Mouse (Mus musculus): ENCODE results near the gene Tmem136. TPM values are rescaled to one million over a fixed set of nuclear protein-coding genes. Genes with fewer than 3 reads are reported as not detected.

The Tmem136 gene
- polyA plus RNA-seq, 1 experiment from 2014 or later = 7.8 TPM

DNA sequence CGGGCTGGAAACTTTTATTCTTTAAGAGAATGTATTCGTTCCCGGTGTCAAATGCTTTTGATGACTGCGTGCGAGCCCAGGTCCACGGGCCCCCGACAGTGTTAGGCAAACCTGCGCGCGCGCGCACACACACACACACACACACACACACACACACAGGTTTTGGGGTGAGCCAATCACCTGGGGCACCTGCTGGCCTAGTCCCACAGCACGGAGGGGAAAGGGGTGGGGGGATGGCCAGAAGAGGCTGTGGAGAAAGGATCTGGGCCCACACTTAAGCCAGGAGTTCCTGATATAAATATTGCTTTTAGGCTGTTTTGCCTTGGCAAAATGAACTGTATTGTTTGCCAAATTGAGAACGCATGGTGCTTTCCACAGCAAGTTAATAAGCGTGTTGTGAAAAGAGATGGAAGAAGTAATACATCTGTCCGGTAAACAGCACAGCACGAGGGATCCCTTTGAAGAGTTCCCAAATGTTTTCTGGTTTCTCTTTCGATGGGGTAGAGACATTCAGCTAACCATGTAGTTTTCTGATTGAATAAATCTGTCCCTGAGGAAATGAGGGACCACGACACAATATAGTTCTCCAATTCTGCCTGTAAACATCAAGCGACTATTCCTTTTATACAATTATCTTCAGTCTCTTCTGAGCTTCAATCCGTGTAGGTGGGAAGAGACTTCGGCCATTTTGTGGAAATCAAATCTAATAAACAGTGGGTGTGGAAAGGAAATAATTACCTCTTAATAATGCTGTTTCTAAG, 9.8 kb downstream of the Tmem136 start:
- H3K27me3 ChIP-seq (replicated peaks; ENCODE audit: control insufficient read depth, insufficient read depth, low read length) = no peaks in the 10 kb centered on the region
- no peaks in the 10 kb centered on the region for H3K9me3 ChIP-seq (ENCODE audit: control insufficient read depth, low read length)
- WGBS = 11% methylated on average over 22 of the region's 22 CpGs

DNA sequence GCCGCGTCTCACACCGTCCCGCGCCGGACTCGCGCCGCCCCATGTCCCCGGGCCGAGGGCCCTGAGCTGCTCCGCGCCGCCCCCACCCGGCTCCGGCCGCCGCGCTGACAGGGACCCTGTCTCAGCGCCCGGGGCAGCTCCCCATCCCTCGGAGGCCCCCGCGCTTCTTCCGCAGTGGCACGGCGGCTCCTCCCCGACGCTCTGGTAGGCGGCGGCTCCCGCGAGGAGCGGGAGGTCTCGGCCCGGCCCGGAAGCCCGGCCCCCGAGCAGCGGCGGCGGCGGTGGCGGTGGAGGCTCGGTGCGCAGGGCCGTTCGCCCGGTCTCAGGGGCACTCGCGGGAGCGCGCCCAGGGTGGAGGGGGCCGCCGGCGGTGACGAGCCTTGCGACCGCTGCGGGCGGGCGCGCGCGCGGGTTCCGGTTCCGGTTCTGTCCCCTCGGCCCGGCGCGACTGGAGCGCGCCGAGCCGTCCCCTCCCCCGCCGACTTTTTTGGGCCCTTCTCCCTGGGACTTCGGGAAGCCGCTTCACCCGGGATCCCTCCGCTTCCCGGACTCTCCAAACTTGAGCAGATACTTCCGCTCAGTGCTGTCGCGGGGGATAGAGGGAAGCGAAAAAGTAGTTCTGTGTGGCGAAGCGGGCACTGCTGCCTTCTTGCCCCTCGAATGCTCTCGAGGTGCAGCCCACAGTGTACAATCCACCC, 10.6 kb downstream of the Tmem136 start:
- peak; percentile 85 for ATAC-seq (ENCODE audit: low read depth)

More for the DNA sequence above, 9.8 kb downstream of the Tmem136 start:
- peak overlapping the region; percentile 78 for H3K4me3 ChIP-seq (ENCODE audit: low read depth, low read length)
- DNase-seq (ENCODE audit: low spot score) (peak; percentile 50), ATAC-seq (ENCODE audit: low read depth) (peak; percentile 35)
- H3K4me1 ChIP-seq (ENCODE audit: control insufficient read depth, insufficient read depth, low read length) = peaks cover 20% of the 10 kb centered on the region
- peaks cover 13% of the 10 kb centered on the region for H3K36me3 ChIP-seq (ENCODE audit: control insufficient read depth, insufficient read depth, low read length)
- H3K9ac ChIP-seq (ENCODE audit: low read depth, low read length) = peak overlapping the region; percentile 96
- H3K27ac ChIP-seq (replicated peaks; ENCODE audit: low read depth, low read length) = peak overlapping the region; percentile 96
- peak overlapping the region; percentile 83 for H3K4me2 ChIP-seq (ENCODE audit: low read depth, low read length)

DNA sequence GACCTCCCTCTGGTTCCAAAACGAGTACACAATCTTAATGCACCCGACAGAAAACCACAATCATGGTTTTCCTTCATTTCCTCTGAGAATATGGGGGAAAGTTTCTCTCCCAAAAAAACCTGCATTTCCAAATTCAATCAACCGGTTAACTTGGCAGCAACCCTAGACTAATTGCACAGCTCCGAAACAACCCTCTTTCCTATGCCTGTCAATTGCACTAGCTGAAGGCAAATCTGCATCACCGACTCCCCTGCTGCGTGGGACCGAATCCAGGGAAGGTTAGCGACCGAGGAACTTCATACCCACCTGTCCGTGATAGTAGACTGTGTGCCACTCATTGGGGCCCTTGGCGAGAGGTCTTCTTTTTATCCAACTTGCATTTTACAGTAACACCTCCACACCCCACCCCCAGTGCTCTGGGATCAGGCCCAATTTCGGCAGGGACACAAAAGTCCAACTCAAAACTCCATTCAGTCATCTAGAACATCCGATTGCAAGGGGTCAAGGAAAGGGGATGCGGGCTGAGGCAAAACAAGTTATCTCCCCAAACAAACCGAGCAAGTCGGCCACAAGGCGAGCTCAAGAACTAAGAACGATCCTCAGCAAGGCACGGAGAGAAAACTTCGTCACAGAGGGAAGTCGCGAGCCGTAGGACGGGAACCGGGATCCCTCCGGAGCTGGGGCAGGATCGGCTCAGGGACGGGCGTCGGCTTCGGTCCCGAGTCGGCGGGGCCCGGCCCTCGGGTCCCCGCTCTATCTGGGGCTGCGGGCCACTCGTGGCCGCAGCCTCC, 11.3 kb downstream of the Tmem136 start:
- Histone ChIP-seq H3K36me3 (ENCODE audit: control insufficient read depth, insufficient read depth, low read length) (no peaks in the 10 kb centered on the region), H3K27ac (replicated peaks; ENCODE audit: low read depth, low read length) (peak overlapping the region; percentile 96), H3K4me1 (ENCODE audit: control insufficient read depth, insufficient read depth, low read length) (peaks cover 20% of the 10 kb centered on the region), H3K9me3 (ENCODE audit: control insufficient read depth, low read length) (no peaks in the 10 kb centered on the region), H3K27me3 (replicated peaks; ENCODE audit: control insufficient read depth, insufficient read depth, low read length) (no peaks in the 10 kb centered on the region), H3K9ac (ENCODE audit: low read depth, low read length) (peak overlapping the region; percentile 96), H3K4me3 (ENCODE audit: low read depth, low read length) (peak overlapping the region; percentile 78), H3K4me2 (ENCODE audit: low read depth, low read length) (peak overlapping the region; percentile 83)
- ATAC-seq (ENCODE audit: low read depth) (no peak), DNase-seq (ENCODE audit: low spot score) (peak; percentile 55)
- under 1% methylated on average over 28 of the region's 40 CpGs for WGBS

More for the DNA sequence above, 10.6 kb downstream of the Tmem136 start:
- Histone ChIP-seq H3K27ac (replicated peaks; ENCODE audit: low read depth, low read length) (peak overlapping the region; percentile 96), H3K4me3 (ENCODE audit: low read depth, low read length) (peak overlapping the region; percentile 78), H3K4me2 (ENCODE audit: low read depth, low read length) (peak overlapping the region; percentile 83), H3K4me1 (ENCODE audit: control insufficient read depth, insufficient read depth, low read length) (peaks cover 20% of the 10 kb centered on the region), H3K9me3 (ENCODE audit: control insufficient read depth, low read length) (no peaks in the 10 kb centered on the region), H3K9ac (ENCODE audit: low read depth, low read length) (peak overlapping the region; percentile 96), H3K36me3 (ENCODE audit: control insufficient read depth, insufficient read depth, low read length) (peaks cover 5% of the 10 kb centered on the region; the same call in 1 of the 2 replicates), H3K27me3 (replicated peaks; ENCODE audit: control insufficient read depth, insufficient read depth, low read length) (no peaks in the 10 kb centered on the region)
- peak; percentile 98 for DNase-seq (ENCODE audit: low spot score)
- 0% methylated on average over 36 of the region's 91 CpGs for WGBS

DNA sequence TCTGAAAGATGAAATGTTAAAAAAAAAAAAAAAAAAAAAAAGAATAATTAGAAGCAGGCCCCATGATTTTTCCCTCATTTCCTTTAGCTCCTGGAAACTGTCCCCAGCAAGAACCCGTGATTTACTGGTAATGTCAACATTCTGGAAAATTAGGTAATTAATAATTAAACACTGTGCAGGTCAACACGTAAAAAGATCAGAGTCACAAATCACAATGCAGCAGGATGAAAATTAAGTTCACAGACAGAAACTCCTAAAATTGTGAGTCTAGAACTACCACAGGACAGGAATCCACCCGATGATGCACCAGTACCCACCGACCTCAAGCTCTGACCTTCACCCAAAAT, 11.9 kb downstream of the Tmem136 start:
- DNase-seq (ENCODE audit: low spot score) = no peak
- Histone ChIP-seq H3K36me3 (ENCODE audit: control insufficient read depth, insufficient read depth, low read length) (no peaks in the 10 kb centered on the region), H3K9me3 (ENCODE audit: control insufficient read depth, low read length) (no peaks in the 10 kb centered on the region), H3K27me3 (replicated peaks; ENCODE audit: control insufficient read depth, insufficient read depth, low read length) (no peaks in the 10 kb centered on the region), H3K27ac (replicated peaks; ENCODE audit: low read depth, low read length) (no peak overlapping the region), H3K9ac (ENCODE audit: low read depth, low read length) (peak overlapping the region; percentile 96), H3K4me3 (ENCODE audit: low read depth, low read length) (peak overlapping the region; percentile 78), H3K4me1 (ENCODE audit: control insufficient read depth, insufficient read depth, low read length) (peaks cover 20% of the 10 kb centered on the region), H3K4me2 (ENCODE audit: low read depth, low read length) (peak overlapping the region; percentile 83)
- WGBS = 3% methylated on average over 4 of the region's 4 CpGs
- ATAC-seq (ENCODE audit: low read depth) = no peak

DNA sequence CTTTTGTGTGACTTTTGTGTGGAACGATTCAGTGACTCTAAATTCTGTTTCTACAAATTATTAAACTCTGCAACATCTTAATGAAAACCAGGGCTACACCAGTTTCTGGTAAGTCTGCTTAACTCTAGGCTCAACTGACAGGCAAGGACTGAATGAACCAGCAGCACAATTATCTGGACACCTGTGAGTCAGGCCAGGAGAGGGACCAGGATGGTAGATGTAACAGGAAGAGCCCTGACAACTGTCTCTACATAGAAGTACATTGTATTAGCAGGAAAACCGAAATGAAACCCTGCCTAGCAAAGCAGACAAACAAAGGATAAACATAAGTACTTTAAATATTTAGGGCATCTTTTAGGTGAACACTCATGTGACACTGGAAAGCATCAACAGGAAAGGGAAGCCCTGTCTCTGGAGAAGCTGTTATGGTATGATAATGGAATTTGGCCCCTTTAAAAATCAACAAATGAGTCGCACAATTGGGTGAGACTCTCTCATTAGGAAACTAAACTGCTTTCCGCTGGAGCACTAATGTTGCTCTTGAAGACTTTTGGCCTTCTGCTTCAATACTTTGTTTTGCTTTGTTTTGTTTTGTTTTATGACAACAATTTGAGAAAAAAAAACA, 12.6 kb downstream of the Tmem136 start:
- Histone ChIP-seq H3K4me3 (ENCODE audit: low read depth, low read length) (peak overlapping the region; percentile 78), H3K4me1 (ENCODE audit: control insufficient read depth, insufficient read depth, low read length) (peaks cover 20% of the 10 kb centered on the region), H3K4me2 (ENCODE audit: low read depth, low read length) (peak overlapping the region; percentile 83), H3K36me3 (ENCODE audit: control insufficient read depth, insufficient read depth, low read length) (no peaks in the 10 kb centered on the region), H3K27me3 (replicated peaks; ENCODE audit: control insufficient read depth, insufficient read depth, low read length) (no peaks in the 10 kb centered on the region), H3K9me3 (ENCODE audit: control insufficient read depth, low read length) (no peaks in the 10 kb centered on the region), H3K27ac (replicated peaks; ENCODE audit: low read depth, low read length) (no peak overlapping the region), H3K9ac (ENCODE audit: low read depth, low read length) (peak overlapping the region; percentile 96)
- no peak for DNase-seq (ENCODE audit: low spot score)
- ATAC-seq (ENCODE audit: low read depth) = no peak
- WGBS = 19% methylated on average over 4 of the region's 4 CpGs

DNA sequence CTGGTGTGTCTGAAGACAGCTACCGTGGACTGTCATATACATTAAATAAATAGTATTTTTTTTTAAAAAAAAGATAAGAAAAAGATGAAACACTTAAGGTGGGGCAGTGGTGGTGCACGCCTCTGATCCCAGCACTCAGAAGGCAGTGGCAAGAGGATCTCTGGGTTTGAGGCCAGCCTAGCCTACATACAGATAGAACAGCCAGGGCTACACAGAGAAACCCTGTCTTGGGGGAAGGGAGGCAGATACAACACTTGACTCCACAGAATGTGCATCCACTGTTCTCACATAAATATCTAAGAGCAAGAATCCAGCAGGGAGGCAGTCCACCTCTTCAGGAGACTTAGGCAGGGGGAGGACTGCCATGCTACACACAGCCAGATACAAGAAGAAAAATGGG, 13.4 kb downstream of the Tmem136 start:
- H3K9ac ChIP-seq (ENCODE audit: low read depth, low read length) = peak overlapping the region; percentile 48
- no peaks in the 10 kb centered on the region for H3K36me3 ChIP-seq (ENCODE audit: control insufficient read depth, insufficient read depth, low read length)
- peak overlapping the region; percentile 83 for H3K4me2 ChIP-seq (ENCODE audit: low read depth, low read length)
- DNase-seq (ENCODE audit: low spot score) = no peak
- H3K9me3 ChIP-seq (ENCODE audit: control insufficient read depth, low read length) = no peaks in the 10 kb centered on the region
- no peaks in the 10 kb centered on the region for H3K27me3 ChIP-seq (replicated peaks; ENCODE audit: control insufficient read depth, insufficient read depth, low read length)
- no peak for ATAC-seq (ENCODE audit: low read depth)
- no peak overlapping the region for H3K27ac ChIP-seq (replicated peaks; ENCODE audit: low read depth, low read length)
- peaks cover 20% of the 10 kb centered on the region for H3K4me1 ChIP-seq (ENCODE audit: control insufficient read depth, insufficient read depth, low read length)
- peak overlapping the region; percentile 78 for H3K4me3 ChIP-seq (ENCODE audit: low read depth, low read length)
- WGBS = 86% methylated on average over 2 of the region's 2 CpGs

DNA sequence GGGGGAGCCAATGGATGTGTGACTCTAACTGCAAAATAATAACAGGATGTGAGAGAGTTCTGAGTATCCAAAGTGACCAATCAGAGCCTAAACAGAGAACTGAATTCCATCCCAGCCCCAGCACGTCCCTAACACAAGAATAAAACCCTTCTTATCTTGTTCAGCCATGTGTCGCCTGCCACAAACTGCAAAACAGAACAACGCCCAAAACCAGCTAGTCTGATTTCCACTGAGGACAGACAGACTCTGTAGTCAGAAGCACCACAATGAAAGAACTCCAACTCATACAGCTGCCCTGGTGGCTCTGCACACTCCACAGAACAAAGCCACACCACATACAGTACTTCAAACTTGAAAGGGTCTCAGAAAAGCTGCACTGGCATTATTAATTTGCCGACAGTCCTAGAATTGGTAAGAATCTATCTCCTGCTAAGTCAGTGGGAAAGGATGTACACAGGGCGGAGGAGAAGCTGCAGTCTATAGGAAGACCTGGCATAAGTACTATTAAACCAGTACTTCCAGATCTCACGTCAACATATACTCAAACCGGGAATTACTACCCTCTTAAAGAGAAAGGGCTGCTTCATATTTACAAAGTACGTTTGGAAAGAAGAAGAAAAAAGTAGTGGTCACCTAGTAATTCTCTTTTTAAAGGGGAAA, 14.3 kb downstream of the Tmem136 start:
- no peaks in the 10 kb centered on the region for H3K27me3 ChIP-seq (replicated peaks; ENCODE audit: control insufficient read depth, insufficient read depth, low read length)
- peak overlapping the region; percentile 19; the same call in 1 of the 2 replicates for H3K9ac ChIP-seq (ENCODE audit: low read depth, low read length)
- ATAC-seq (ENCODE audit: low read depth) = no peak
- 76% methylated on average over 8 of the region's 8 CpGs for WGBS
- no peaks in the 10 kb centered on the region for H3K9me3 ChIP-seq (ENCODE audit: control insufficient read depth, low read length)
- no peak overlapping the region for H3K27ac ChIP-seq (replicated peaks; ENCODE audit: low read depth, low read length)
- peaks cover 24% of the 10 kb centered on the region for H3K4me1 ChIP-seq (ENCODE audit: control insufficient read depth, insufficient read depth, low read length)
- peak; percentile 4 for DNase-seq (ENCODE audit: low spot score)
- no peaks in the 10 kb centered on the region for H3K36me3 ChIP-seq (ENCODE audit: control insufficient read depth, insufficient read depth, low read length)
- H3K4me3 ChIP-seq (ENCODE audit: low read depth, low read length) = peak overlapping the region; percentile 78; the same call in 1 of the 2 replicates
- peak overlapping the region; percentile 83 for H3K4me2 ChIP-seq (ENCODE audit: low read depth, low read length)

Measured in embryonic facial prominence, embryonic 14.5 days (tissue).